Mouse (Mus musculus) small intestine, adult 2 months (tissue): Measurements from ENCODE around the gene Drap1. TPM values are rescaled to one million over a fixed set of nuclear protein-coding genes. Genes with fewer than 3 reads are reported as not detected.

Experiments
- H3K27ac ChIP-seq: fragments of 200-500 bp; 2 replicates; pipeline ENCODE4 v1.5.1; 2012; ENCODE audit warnings: low read depth, low read length, control low read depth, inconsistent platforms; ENCODE audit not compliant: insufficient read depth
- H3K27me3 ChIP-seq: fragments of 200-500 bp; 2 replicates; pipeline ENCODE4 v1.6.1; 2012; ENCODE audit warnings: mild to moderate bottlenecking, moderate library complexity, low read length, inconsistent platforms; ENCODE audit not compliant: control insufficient read depth, insufficient read depth
- H3K36me3 ChIP-seq: fragments of 200-500 bp; 2 replicates; pipeline ENCODE4 v1.6.1; 2012; ENCODE audit warnings: mild to moderate bottlenecking, low read length, control low read depth, inconsistent platforms; ENCODE audit not compliant: control insufficient read depth, insufficient read depth
- H3K4me1 ChIP-seq: fragments of 200-500 bp; 2 replicates; pipeline ENCODE4 v1.6.1; 2012; ENCODE audit warnings: low read length, inconsistent platforms, mixed read lengths; ENCODE audit not compliant: control insufficient read depth, insufficient read depth, insufficient read length
- H3K4me3 ChIP-seq: fragments of 200-500 bp; 2 replicates; pipeline ENCODE4 v1.5.1; 2012; ENCODE audit warnings: low read depth, mild to moderate bottlenecking, control low read depth, inconsistent platforms, low read length, moderate library complexity
- CTCF ChIP-seq: fragments of 200-500 bp; IDR thresholded peaks from 2 replicates; pipeline ENCODE4 v1.5.1; 2012; ENCODE audit warnings: low read depth, mild to moderate bottlenecking, control low read depth, inconsistent platforms, low read length, moderate library complexity, mixed read lengths; ENCODE audit not compliant: insufficient replicate concordance, insufficient read length; ENCODE audit errors: extremely low read depth
- POLR2A ChIP-seq: fragments of 200-500 bp; IDR thresholded peaks from 2 replicates; pipeline ENCODE4 v1.6.1; 2012; ENCODE audit warnings: low read depth, mild to moderate bottlenecking, control low read depth, inconsistent platforms, low read length, moderate library complexity
- WGBS: fragments of 180-500 bp; shearing (Covaris S2); methylation state at CpG from one replicate; pipeline ENCODE4 v1.1.7; 2018; 5-methylcytosine and 5-hydroxymethylcytosine counted together
- polyA plus RNA-seq: library from polyadenylated mRNA; depleted of rRNA; stranded (reverse); fragments of >200 nt; gene quantifications from 2 replicates; pipeline ENCODE4 v1.2.3, GENCODE M21; 2012

Drap1 gene
- polyA plus RNA-seq, 1 experiment = 63.2 TPM

DNA sequence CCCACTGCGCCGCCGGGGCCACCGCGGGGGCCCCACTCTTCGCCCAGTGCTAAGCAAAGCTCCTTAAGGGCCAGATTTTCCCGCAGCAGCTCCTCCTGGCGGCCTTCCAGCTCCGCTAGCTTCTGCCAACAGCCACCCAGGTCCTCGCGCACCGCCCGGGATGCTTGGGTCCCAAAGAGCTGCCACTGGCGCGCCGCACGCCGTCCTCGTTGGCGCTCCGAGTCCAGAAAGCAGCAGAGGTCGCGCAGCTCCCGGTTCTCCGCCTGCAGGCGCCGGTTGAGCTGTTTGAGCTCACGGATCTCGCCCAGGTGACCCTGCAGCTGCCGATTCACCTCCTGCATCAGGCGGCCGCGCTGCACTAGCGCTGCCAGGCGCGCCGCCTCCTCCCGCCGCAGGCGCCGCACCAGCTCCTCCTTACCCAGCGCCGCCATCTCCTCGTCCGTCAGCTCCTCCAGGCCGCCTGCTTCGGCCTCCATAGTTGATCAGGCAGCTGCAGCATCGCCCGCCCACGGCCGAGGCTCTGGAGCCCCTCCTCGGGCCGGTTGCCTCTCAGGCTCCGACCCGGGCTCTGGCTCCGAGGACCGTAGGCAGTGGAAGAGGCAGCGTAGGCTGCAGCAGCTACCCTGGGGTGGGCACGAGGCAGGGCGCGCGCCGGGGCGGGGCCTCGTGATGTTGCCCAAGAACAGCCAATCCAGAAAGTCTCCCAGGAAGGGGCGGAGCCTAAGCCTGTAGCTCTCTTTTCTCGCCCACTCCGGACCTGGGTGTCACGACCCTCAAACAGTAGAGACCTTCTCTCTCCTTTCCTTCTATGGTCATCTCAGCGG lies 32.4 kb upstream of the Drap1 start:
- Histone ChIP-seq H3K27ac (peak overlapping the region; percentile 76), H3K27me3 (no peaks in the 10 kb centered on the region), H3K4me3 (peak overlapping the region; percentile 86), H3K36me3 (no peaks in the 10 kb centered on the region), H3K4me1 (peaks cover 12% of the 10 kb centered on the region)
- 0 out of 2 replicates have a peak, but pooled peaks have one; percentile 3 for TF ChIP-seq CTCF
- TF ChIP-seq POLR2A = peak; percentile 86
- under 1% methylated on average over 70 of the region's 70 CpGs for WGBS

- no peaks in the 10 kb centered on the region for H3K36me3 ChIP-seq
- WGBS = 8% methylated on average over 26 of the region's 26 CpGs
- TF ChIP-seq POLR2A (no peak), CTCF (no peak)
- peaks cover 12% of the 10 kb centered on the region for H3K4me1 ChIP-seq
- peak overlapping the region; percentile 76 for H3K27ac ChIP-seq
- H3K4me3 ChIP-seq = peak overlapping the region; percentile 86
- no peaks in the 10 kb centered on the region for H3K27me3 ChIP-seq
Observed at GRCm38 (mm10) chr19:5456241-5456921, 31.6 kb upstream of the Drap1 start.

DNA sequence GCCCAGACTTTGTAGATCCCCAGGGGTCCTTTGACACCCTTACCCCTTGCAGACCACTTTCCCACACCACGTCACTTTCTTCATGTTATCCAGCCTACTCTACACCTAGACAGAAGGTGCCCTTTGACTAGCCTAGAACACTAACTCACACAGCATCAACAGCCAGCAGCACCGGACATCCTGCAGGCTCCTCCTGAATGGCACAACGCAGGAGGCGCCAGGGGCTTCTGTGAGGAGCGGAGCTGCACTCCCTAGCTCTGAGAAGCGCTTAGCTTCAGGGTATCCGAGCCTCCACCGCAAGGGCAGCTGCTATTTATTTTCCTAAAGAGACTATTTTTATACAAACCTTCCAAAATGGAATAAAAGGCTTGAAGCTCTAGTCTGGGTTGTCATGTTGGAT lies 30.8 kb upstream of the Drap1 start:
- Histone ChIP-seq H3K4me3 (peak overlapping the region; percentile 28), H3K27ac (no peak overlapping the region)
- WGBS = 80% methylated on average over 8 of the region's 8 CpGs

GRCm38 (mm10) chr19:5455037-5455436 lies 30.3 kb upstream of the Drap1 start:
- Histone ChIP-seq H3K4me3 (no peak overlapping the region), H3K4me1 (peaks cover 10% of the 10 kb centered on the region), H3K36me3 (no peaks in the 10 kb centered on the region), H3K27me3 (no peaks in the 10 kb centered on the region; the same call in none of the 2 replicates), H3K27ac (no peak overlapping the region)
- 83% methylated on average over 12 of the region's 12 CpGs for WGBS
- TF ChIP-seq POLR2A = no peak
- TF ChIP-seq CTCF = no peak

More for the DNA sequence above, 30.8 kb upstream of the Drap1 start:
- H3K36me3 ChIP-seq = no peaks in the 10 kb centered on the region
- TF ChIP-seq POLR2A = no peak
- no peaks in the 10 kb centered on the region for H3K27me3 ChIP-seq
- H3K4me1 ChIP-seq = peaks cover 10% of the 10 kb centered on the region

- peaks cover 23% of the 10 kb centered on the region for H3K4me1 ChIP-seq
- no peak for TF ChIP-seq POLR2A
- no peak for TF ChIP-seq CTCF
- WGBS = 73% methylated on average over 6 of the region's 6 CpGs
Observed at GRCm38 (mm10) chr19:5451766-5452165, 27.0 kb upstream of the Drap1 start.

GRCm38 (mm10) chr19:5449673-5450072 lies 24.9 kb upstream of the Drap1 start:
- TF ChIP-seq POLR2A (no peak), CTCF (no peak)
- Histone ChIP-seq H3K4me3 (no peak overlapping the region), H3K36me3 (no peaks in the 10 kb centered on the region), H3K27me3 (peaks cover 17% of the 10 kb centered on the region), H3K4me1 (peaks cover 13% of the 10 kb centered on the region), H3K27ac (no peak overlapping the region)
- 68% methylated on average over 3 of the region's 3 CpGs for WGBS

More at GRCm38 (mm10) chr19:5451766-5452165, 27.0 kb upstream of the Drap1 start:
- Histone ChIP-seq H3K27ac (no peak overlapping the region), H3K4me3 (no peak overlapping the region), H3K36me3 (no peaks in the 10 kb centered on the region), H3K27me3 (peaks cover 17% of the 10 kb centered on the region)
